Mouse (Mus musculus) T-cell, adult 2 months (primary cell): Measurements from ENCODE around the gene Olfr1256.

Source experiments
- DNase-seq: peaks from one replicate; pipeline ENCODE4 v3.0.0; 2022; ENCODE audit warnings: low spot score

Olfr1256 gene

DNA sequence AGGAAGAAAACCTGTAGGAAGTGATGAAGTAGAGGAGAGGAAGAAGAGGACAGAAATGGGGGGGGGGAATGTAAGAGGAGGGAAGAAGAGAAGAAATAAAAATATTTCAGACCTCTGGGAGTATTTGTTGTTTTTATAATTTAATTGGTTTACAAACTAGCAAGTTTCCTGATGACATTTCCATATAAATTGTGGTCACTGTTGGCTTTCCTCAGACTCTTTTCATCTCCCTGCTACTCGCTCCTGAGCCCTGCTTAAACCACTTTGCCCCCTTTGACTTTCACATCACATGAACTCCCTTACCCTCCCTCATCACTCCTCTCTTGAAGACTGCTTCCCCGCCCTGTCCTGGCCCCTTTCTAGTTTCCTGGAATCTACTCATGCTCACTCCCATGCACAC is at the start of gene Olfr1256:
Olfr1256 (minus strand) TSS at position 101 of the 400 bp plus-strand sequence.
- no peak for DNase-seq

DNA sequence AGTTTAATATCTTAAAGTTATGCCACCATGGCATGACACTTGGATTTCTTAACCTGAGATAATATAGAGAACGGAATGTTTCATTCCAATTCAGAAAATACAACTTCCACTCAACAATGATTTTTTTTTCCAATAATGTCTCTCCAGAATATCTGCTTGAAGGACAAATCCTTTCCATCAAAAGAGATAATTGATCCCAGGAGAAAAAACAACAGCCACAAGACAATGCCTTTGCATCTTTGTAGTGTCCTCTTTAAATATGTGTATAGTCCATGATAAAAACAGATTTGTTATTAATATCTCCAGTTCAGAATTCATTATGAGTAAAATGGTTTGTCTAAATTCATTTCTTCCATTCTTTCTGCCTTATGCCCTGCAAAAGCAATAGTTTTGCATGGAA is 36.8 kb upstream of the Olfr1256 start, which contains the start of gene Olfr1257:
Olfr1257 (plus strand) TSS at position 301 of the 400 bp plus-strand sequence.
- DNase-seq = no peak

DNA sequence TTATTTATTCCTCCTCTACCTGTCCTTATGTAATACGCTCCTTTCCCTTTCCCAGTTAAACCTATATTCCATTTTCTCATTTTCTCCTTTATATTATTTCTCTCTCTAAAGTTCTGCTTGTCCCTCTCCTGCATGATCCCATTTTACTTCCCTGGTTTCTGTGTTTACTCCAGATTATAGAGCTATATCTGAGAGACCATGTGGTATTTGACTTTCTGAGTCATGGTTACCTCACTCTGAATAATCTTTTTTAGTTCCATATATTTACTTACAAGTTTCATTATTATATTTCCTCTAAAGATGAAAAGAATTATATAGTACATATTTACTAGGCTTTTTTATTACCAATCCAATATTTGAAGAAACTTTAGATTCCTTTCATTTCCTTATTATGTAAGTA is 7.9 kb upstream of the Olfr1256 start:
- DNase-seq = no peak

DNA sequence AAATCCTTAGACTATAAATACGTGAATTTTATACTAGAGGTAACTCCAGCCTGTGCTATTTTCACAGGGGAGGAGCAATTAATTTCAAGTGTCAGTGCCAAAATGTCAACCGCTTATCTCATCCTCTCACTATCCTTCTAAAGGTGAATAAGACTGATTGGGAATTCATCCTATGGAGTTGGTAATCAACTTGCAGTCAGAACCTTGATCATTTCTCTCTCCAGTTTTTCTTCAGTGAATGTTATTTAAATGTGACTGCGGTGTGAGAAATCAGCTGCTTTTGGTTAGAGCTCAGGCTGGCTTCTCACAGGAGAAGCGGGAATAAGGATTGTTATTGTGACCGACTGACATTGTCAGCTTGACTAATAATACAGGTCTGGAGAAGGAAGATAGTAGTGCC is 6.8 kb upstream of the Olfr1256 start, which contains the start of gene Olfr48:
Olfr48 (minus strand) TSS at position 101 of the 400 bp plus-strand sequence.
- no peak for DNase-seq

DNA sequence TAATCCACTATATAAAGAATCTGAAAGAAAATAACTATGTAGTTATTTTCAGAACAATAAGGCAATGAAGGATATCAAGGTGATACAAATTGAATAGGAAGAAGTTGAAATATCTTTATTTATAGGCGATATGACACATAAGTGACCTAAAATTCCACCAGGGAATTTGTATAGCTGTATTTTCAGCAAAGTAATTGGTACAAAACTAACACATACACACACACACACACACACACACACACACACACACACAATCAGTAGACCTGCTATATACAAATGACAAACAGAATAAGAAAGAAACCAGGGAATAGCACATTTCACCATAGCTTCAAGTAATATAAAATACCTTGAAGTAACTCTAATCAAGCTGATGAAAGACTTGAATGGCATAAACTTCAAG is 21.1 kb downstream of the Olfr1256 start:
- DNase-seq = no peak

DNA sequence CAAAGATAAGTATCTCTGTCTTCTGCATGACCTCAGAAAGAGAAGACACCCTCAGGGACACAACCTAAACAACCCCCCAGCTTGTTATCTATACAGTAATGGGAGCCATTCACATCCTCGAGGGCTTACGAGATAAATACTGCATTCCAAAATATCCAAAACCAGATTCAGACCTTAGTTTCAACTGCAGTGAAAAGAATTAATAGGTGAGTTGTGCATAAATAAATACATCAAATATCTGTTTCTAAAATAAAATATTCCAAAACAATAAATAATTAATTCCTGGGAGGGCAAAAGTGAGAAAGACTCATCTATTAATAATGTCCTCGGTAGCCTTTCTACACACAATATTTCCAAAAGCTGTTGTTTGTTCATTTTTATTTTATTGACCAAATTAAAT is 29.6 kb downstream of the Olfr1256 start, which contains the start of gene Olfr1255:
Olfr1255 (plus strand) TSS at position 301 of the 400 bp plus-strand sequence.
- no peak for DNase-seq

DNA sequence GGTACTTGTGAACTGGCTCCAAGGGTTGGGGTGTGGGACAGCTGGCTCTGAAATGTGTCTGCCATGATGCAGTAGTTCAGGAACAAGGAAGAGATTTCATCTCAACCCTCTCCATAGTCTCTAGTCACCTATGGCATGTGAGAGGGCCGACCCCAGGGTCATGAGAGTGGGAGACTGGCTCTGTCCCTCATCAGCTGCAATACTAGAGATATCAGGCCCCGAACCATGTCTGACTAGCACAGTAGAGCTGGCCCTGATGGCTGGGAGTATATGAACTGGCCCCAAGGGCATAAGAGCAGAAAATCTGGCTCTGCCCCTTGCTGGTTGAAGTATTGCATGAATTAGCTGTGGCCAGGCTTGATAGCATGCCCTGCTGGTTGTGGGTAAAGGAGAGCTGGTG is 30.6 kb downstream of the Olfr1256 start:
- DNase-seq = no peak

DNA sequence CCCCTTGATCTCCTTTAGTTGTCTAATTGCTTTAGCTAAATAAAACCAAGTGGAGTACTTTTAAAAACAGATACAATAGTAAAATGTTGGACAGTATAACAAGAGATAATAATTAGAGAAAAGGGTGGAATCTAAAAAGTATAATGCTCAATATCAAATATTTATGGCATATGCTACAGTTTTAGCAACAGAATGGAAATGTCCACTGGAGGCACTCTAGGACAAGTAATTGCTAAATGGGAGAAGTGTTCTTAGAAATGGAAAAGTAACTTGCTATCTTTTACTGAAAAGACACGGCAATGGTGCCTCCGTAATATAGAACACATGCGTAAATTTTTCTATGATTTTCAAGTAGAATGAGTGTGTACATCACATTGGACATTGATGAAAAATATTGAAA is 41.8 kb downstream of the Olfr1256 start:
- DNase-seq = no peak

DNA sequence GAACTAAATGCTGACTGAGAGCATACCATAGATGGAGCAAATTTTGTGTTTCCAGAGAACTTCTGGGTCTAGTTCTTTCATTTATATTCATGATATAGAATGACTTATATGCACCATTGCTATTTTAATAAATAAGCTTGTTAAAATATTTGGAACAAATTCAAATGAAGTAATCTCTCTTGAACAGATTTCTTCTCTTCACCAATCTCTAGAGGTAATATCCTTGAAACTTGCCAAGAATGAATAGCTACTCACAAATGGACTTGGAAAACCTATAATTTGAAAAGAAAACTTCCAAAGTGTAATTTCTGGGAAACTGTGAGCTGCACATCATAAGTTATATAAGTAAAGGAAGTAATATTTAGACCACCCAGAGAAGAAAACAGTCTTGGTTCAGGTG is 47.8 kb downstream of the Olfr1256 start, which contains the start of gene Olfr1254:
Olfr1254 (minus strand) TSS at position 101 of the 400 bp plus-strand sequence.
- no peak for DNase-seq
